Mouse (Mus musculus): ENCODE results near the gene Taf10. TPM values are rescaled to one million over a fixed set of nuclear protein-coding genes. Genes with fewer than 3 reads are reported as not detected.

Gene Taf10
- polyA plus RNA-seq (2014; fragmentation: Illumina TruSeq; extraction: RNeasy Lipid Tissue Mini Kit (QIAGEN cat#74804); ENCODE audit: low read depth, low replicate concordance): 8.3 TPM

DNA sequence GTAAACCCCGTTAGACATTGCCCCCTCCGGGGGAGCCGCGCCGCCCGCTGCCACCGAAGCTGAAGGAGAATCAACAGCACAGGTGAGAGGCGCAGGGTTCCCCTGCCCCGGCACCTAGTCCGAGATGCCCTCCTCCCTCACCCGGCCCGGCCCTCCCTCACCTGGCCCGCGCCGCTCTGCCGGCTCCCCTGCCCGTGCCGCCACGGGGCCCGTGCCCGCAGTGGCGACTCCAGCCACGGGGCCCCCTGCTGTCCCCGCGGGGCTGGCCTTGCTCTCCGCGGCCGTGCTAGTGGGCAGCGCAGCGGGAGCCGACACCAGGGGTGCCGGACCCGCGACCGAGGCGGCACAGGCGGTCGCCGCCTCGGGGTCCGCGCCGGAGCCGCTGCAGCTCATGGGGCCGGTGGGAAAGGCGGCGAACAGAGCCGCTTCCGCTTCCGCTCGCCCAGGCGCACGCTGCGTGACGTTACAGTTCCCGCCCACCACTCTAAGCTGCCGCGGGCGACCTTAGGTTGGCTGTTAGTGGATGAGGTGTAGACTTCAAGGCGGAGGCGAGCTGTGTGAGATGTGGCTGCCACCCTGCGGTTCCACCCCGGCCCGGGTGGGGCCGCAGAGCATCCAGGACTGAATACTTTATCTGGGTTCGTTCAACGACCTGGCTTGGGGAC is at the start of gene Taf10:
Taf10 (minus strand) TSS at position 436 of the 665 bp plus-strand sequence.

DNA sequence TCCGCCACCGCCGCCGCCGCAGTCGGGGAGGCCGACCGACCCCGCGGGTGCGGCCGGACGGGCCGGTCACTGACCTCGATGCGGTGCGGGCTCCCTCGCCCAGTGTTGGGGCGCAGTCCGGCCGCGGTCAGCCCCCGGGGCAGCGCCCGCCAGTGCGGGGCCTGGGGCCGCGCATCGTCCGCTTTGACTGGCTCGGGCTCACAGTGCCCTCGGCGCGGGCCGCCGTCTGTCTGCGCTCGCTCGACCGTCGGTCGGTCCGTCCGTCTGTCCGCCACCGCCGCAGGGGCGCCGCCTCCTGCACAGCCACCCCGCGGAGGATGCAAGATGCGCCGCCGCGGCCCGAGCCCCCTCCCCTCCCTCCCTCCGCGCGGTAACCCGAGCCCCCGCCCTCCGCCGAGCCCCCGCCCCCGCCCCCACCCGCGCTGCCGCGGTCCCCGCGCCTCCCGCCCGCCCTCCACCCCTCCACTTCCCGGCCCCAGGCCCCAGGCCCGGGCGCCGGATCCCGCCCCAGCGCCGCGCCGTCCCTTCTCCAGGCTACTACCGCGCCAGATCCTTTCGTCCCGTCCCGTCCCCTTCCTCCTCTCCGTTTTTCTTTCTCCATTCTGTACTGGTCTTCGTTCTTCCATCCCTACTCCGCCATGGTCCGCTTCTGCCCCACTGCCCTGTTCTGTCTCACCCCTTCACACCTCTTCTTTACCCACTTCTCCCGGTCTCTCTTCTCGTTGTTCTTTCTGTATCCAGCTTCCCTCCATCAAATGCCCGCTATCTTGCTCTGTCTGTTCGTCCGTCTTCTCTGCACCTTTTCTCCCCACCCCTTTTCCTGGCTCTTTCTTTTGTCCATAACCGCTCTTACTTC is 43.4 kb upstream of the Taf10 start, which contains the start of gene Dchs1:
Dchs1 (minus strand) TSS at position 370 of the 856 bp plus-strand sequence.

DNA sequence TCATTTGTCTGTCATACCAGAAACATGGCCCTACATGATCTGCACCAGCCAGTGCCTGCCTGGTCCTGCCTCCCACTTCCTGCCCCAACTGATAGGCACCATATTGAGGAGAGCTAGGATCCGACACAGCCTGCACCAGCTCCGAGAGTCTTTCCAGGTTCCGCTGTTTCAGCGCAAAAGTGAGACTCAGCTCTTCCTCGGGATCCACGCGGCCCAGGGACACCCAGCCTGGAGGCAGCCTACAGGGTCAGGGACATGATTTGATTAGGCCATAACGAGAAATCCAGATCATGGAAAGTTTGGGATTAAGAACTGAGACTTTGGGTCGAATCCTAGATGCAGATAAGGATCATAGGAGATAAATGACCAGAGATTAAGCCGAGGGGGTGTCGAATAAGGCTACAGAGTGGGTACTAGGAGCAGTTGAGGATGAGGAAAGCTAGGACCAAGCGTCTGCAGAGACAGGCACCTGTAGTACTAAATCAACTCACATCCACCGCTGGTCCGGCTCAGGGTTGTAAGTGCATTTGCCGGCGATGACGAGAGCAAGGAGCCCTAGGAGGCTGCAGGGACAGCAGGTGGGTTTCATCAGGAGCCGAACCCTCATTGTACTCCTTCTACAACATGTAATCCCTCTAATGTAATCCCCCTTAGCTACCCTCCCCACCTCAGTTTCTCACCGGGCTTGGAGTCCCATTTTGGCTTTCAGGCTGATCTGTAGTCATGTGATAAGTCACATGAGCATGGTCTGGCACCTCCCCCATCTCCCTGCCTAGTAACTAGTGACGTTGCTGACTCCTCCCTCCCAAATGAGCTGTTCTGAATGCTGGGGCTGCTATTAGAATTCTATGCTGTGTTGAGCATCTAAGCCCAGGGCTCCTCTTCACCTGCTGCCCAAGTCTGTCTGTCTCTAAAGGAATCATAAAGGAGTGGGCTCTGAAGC is 7.6 kb upstream of the Taf10 start, which contains the start of gene Tpp1:
Tpp1 (minus strand) TSS at position 745 of the 943 bp plus-strand sequence.

DNA sequence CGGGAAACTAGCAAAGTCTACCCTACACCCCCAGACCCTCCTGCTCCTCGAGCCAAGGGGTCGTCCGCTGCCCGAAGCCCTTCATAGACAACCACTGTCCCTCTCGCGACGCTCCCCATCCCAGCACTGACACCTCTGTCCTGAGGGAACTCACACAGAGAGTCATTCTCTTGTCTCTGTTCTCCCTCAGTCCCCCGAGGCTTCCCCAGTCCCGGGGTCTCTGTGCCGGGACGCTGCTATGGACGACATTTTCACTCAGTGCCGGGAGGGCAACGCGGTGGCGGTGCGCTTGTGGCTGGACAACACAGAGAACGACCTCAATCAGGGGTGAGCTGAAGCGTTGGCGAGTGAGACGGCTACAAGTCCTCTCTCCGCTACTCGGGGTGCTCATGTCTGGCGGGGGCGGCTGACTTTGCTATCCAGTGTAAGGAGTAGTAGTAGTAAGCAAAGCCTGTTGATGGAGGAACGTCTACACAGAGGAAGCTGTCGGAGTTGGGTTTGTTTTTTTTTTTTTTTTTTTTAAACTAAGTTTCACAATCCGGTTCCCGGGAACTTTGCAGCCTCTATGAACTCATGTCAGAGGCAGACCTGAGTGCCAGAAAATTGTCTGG is 7.1 kb downstream of the Taf10 start, which contains the start of gene Rrp8:
Rrp8 (minus strand) TSS at position 475 of the 611 bp plus-strand sequence.

DNA sequence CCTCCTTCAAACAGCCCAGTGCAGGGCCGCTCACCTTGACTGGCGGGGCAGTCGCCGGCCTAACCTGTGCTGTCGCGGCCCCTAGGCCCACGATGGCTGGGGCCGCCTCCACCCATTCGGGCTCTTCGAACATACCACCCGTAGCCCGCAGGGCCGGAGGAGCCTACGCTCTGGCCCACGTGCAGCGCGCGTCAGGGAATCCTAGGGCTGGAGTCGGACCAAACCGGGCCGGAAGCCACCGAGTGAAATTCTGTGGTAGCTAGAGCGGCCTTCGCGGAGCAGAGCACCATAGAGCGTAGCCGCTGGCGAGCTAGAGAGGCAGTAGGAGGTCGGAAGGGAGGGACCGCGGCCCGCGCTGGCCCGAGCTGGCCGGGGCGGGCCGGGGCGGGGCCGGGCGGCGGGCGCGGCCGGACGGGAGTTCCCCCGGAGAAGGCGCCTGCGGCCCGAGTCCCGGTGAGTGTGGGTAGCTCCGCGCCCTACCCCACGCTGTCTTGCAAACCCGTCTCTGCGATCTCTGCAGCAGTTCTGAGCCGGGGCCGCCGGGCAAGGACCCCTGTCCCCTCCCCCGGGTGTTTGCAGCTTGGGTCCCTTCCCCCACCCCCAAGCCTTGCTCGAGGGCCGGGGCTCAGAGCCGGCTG is 7.8 kb downstream of the Taf10 start, which contains the start of gene Ilk:
Ilk (plus strand) TSS at position 329 of the 638 bp plus-strand sequence.

Other genes starting within 250 kb of the Taf10 start
- gene Smpd1, start 190.0 kb downstream of the Taf10 start, polyA plus RNA-seq (2014; fragmentation: Illumina TruSeq; extraction: RNeasy Lipid Tissue Mini Kit (QIAGEN cat#74804); ENCODE audit: low read depth, low replicate concordance): 9.9 TPM
- gene Apbb1, start 162.7 kb downstream of the Taf10 start, polyA plus RNA-seq (2014; fragmentation: Illumina TruSeq; extraction: RNeasy Lipid Tissue Mini Kit (QIAGEN cat#74804); ENCODE audit: low read depth, low replicate concordance): 2.7 TPM
- gene Hpx, start 144.2 kb downstream of the Taf10 start, polyA plus RNA-seq (2014; fragmentation: Illumina TruSeq; extraction: RNeasy Lipid Tissue Mini Kit (QIAGEN cat#74804); ENCODE audit: low read depth, low replicate concordance): not detected
- gene Trim3, start 110.8 kb downstream of the Taf10 start, polyA plus RNA-seq (2014; fragmentation: Illumina TruSeq; extraction: RNeasy Lipid Tissue Mini Kit (QIAGEN cat#74804); ENCODE audit: low read depth, low replicate concordance): 5.3 TPM
- 29.8 TPM for gene Timm10b, start 104.3 kb downstream of the Taf10 start, polyA plus RNA-seq (2014; fragmentation: Illumina TruSeq; extraction: RNeasy Lipid Tissue Mini Kit (QIAGEN cat#74804); ENCODE audit: low read depth, low replicate concordance)
- gene Arfip2, start 103.9 kb downstream of the Taf10 start, polyA plus RNA-seq (2014; fragmentation: Illumina TruSeq; extraction: RNeasy Lipid Tissue Mini Kit (QIAGEN cat#74804); ENCODE audit: low read depth, low replicate concordance): 9.8 TPM
- gene Gm45799, start 103.8 kb downstream of the Taf10 start, polyA plus RNA-seq (2014; fragmentation: Illumina TruSeq; extraction: RNeasy Lipid Tissue Mini Kit (QIAGEN cat#74804); ENCODE audit: low read depth, low replicate concordance): 0.65 TPM
- 3.4 TPM for gene Dnhd1, start 93.5 kb downstream of the Taf10 start, polyA plus RNA-seq (2014; fragmentation: Illumina TruSeq; extraction: RNeasy Lipid Tissue Mini Kit (QIAGEN cat#74804); ENCODE audit: low read depth, low replicate concordance)
- gene Ilk, start 7.8 kb downstream of the Taf10 start, polyA plus RNA-seq (2014; fragmentation: Illumina TruSeq; extraction: RNeasy Lipid Tissue Mini Kit (QIAGEN cat#74804); ENCODE audit: low read depth, low replicate concordance): 41.7 TPM
- 21.7 TPM for gene Rrp8, start 7.0 kb downstream of the Taf10 start, polyA plus RNA-seq (2014; fragmentation: Illumina TruSeq; extraction: RNeasy Lipid Tissue Mini Kit (QIAGEN cat#74804); ENCODE audit: low read depth, low replicate concordance)
- gene Tpp1, start 7.9 kb upstream of the Taf10 start, polyA plus RNA-seq (2014; fragmentation: Illumina TruSeq; extraction: RNeasy Lipid Tissue Mini Kit (QIAGEN cat#74804); ENCODE audit: low read depth, low replicate concordance): 183 TPM
- 0.08 TPM for gene Dchs1, start 43.3 kb upstream of the Taf10 start, polyA plus RNA-seq (2014; fragmentation: Illumina TruSeq; extraction: RNeasy Lipid Tissue Mini Kit (QIAGEN cat#74804); ENCODE audit: low read depth, low replicate concordance)
- 13.9 TPM for gene Mrpl17, start 66.7 kb upstream of the Taf10 start, polyA plus RNA-seq (2014; fragmentation: Illumina TruSeq; extraction: RNeasy Lipid Tissue Mini Kit (QIAGEN cat#74804); ENCODE audit: low read depth, low replicate concordance)
- gene Gm4070, start 209.6 kb upstream of the Taf10 start, polyA plus RNA-seq (2014; fragmentation: Illumina TruSeq; extraction: RNeasy Lipid Tissue Mini Kit (QIAGEN cat#74804); ENCODE audit: low read depth, low replicate concordance): 22.4 TPM

Data from kidney, adult 10 weeks (tissue).